Mouse (Mus musculus) erythroblast, embryonic 14.5 days (primary cell): Measurements from ENCODE around the gene Tars.

Experiments used
- GATA1 ChIP-seq: IDR thresholded peaks from 2 replicates; pipeline ENCODE4 v1.6.1; 2012; ENCODE audit warnings: low read length, inconsistent platforms, mixed read lengths
- TAL1 ChIP-seq: IDR thresholded peaks from 3 replicates; pipeline ENCODE4 v1.6.1; 2012; ENCODE audit warnings: low read length, inconsistent platforms, mixed read lengths

- TF ChIP-seq GATA1 (no peak), TAL1 (no peak)
These were observed 13.1 kb upstream of the Tars start for GRCm38 (mm10) chr15:11412542-11412941.
